Mouse (Mus musculus) A20 (cell line): Measurements from ENCODE around the gene Osbpl6.
"Not testable (repeated sequence)": the region's sequence is repeated elsewhere in the genome, so short reads cannot be mapped to it uniquely, and the experiment has no call there.

Source experiments
- DNase-seq: peaks from one replicate; pipeline ENCODE4 v3.0.0-alpha.2; 2011; ENCODE audit warnings: low read depth, low spot score

Gene Osbpl6

DNA sequence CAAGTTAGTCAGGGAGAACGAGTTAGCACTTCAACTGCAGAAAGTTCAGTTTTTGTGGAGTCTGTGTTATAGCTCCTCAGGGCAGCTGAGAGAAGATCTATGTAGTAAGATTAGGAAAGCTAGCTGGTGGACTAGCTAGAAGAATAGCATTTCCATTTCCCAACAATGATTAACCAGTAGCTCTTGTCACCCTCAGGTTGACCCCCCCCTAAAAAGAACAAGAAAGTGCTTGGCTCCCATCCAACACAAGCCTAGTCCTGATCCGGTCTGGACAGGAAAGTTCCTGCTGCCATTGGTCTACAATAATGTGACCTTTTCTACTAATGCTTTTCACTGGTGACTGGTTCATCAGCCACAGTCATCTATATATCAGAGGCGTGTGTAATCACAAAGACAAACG, 157.6 kb downstream of the Osbpl6 start:
- DNase-seq: no peak

DNA sequence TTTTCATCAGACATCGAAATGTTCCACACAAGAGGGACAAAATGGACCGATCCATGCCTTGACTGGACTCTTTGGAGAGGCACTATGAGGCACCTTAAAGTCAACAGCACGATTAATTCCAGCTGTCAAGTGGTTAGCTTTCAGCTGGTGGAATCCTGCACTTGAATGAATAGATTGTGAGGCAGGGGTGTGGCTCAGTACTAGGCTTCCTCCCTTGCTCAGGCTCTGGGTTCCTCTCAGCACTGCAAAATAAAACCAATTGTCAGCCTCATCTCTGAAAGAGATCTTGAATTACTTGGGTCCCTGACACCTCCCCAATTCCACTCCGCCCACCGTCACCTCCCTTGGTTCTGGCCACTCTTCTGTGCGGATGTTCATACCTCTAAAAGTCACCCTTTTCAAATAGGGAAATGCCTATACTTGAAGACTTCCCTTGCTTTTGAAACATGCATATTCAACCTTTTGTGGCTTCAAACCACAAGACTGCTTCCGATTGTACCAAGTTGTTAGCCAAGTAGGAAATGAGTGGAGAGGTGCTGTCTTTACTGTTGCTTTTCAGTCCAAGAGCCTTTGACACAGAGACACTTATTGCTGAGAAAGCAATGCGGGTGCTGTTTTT, 160.7 kb downstream of the Osbpl6 start:
- no peak for DNase-seq

DNA sequence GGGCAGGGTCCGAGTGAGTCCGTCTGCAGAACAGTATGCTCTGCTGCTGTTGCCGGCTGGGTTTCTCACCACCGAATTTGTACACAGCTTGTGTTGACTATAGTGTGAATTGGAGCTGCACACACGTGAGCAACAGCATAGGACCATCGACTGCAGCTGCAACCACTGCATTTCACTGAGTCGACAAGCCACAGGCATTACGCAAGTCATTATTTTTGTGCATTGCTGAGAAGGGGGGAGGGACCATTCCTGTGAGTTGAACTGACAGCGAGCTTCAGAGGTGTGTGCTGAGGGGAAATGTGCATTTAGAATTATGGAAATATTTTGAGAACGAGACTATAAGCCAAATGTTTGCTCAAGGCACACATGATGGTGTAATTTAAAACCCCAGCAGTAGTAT, 165.2 kb downstream of the Osbpl6 start:
- no peak for DNase-seq

DNA sequence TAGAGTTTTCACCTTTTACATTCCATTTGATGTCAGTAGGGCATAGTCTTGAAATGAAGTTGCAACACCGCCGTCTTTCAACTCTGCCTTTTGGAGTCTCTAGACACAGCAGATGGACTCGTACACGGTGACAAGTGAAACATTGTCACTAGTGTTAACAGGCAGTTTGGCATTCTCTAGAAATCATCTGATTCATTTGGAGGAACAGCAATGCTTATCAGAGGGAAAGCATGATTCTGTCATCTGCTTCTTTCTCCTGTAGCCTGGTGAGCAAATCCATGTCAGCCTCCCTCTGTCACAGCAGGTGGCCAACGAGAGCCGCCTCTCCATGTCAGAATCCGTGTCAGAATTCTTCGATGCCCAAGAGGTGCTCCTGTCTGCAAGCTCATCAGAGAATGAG, 172.6 kb downstream of the Osbpl6 start:
- no peak for DNase-seq

DNA sequence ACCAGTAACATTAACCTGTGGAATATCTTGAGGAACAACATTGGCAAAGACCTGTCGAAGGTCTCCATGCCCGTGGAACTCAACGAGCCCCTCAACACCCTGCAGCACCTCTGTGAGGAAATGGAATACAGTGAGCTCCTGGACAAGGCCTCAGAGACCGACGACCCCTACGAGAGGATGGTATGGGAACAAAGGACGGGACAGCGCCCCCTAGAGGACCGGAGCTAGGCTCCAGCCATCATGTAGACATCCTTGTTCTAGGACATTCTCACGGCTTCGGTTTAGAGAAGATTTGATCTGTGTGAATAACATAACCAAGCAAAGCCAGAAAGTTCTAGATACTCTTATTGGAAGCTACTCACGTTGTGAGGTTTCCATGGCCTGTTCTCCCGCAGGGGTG, 178.8 kb downstream of the Osbpl6 start:
- DNase-seq: no peak

DNA sequence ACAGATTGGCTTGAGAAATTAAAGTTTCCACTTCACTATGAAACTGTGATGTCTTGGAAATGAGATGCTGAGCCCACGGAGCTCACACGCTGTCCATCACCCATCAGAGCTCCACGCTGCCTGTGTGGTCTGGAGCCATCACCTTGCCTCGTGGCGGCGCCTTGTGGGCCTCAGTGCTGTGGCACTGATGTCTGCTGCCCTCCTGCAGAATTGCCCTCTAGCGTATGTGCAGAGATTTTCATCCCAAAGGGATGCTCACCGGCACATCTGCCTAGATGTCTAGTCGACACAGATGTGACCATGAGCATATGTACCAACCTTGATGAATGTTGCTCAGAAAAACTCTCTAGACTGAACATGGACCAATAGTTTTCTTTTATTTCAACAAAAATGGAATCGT, 180.6 kb downstream of the Osbpl6 start:
- DNase-seq: no peak

DNA sequence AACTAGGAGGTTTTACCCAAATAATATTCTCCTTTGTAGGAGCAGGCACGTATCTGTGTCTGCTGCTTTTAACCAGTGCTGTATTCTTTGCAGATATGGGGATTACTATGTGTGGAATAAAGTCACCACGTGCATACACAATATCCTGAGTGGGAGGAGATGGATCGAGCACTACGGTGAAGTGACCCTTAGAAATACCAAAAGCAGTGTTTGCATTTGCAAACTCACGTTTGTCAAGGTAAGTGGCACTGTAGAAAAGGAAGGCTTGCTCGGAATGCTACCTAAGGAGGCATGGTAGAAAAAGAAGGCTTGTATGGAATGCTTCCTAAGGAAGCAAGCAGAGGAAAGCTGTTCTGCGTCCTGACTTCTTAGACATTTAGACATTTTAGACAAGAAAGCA, 183.9 kb downstream of the Osbpl6 start:
- DNase-seq: no peak

DNA sequence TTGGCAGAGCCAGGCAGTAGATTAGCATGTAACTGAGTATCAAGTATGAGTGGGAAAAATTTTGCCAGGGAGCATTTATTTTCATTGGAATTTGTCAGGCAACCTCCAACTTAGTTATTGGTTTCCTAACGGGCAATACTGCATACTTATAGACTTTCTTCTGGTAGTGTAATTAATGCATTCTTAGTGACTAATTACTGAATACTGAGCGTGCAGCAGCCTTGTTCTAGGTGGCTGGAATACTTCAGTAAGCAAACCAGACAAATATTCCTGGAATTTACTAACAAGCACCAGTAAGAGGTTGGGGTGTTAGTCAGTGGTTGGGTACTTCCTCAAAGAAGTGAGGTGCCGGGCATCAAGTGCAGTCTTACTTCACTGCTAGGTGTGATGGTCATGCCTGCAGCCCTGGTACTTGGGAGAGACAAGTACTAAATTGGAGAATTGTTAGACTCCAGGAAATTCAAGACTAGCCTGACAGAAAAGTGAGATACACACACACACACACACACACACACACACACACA, 186.2 kb downstream of the Osbpl6 start:
- DNase-seq: no peak

DNA sequence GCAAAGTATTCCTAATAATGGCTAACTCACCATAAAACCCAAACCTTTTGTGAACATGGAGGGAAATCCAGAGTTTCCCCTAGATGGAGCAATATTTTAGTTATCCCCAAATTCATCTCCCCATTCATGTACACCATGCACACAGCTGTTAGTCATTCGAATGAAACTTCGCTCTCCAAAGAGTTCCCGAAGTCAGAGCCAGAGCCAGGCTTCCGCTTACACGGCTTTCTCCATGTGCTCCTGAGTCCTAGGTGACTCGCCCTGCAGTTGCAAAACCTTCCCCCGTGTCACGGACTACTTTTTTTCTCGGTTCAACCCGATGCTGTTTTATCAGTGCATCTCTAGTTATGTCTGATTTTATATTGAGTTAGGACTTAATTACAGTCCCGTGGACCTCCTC, 191.2 kb downstream of the Osbpl6 start:
- no peak for DNase-seq

DNA sequence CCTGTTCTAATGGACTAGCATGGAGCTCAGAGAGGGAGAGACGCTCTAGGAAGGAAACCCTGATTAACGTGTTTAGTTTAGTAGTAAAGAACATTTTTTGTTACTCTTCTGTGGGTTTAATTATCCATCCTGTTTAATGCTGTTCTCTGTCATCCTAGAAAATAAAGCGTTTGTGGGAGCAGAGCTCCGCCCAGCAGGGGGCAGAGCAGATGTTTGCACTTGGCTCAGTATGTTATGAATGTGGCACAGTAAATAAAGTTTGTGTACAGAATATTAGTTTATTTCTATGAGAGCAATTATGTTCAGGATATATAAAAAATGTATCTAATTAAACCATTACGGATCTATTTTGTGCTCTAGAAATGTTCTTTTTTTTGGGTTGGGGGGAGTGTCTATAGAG, 192.9 kb downstream of the Osbpl6 start:
- DNase-seq: peak; percentile 4

DNA sequence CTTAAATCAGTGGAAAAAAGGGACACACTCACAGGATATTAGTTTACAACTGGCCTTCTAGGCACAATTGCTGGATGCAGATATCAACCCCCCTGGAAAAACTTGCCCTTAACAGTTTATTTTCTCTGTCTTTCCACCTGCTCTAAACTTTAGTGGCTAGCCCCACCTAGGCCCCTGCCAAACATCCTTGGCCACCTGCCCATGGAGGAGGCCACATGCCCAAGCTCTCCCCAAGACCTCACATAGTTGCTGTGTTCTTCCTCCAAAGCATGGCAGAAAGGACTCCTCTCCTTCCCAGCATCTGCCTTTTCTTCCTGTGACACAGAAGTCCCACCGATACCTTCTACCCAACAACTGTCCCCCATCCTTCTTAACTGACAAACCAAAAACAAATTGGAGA, 195.9 kb downstream of the Osbpl6 start:
- no peak for DNase-seq

DNA sequence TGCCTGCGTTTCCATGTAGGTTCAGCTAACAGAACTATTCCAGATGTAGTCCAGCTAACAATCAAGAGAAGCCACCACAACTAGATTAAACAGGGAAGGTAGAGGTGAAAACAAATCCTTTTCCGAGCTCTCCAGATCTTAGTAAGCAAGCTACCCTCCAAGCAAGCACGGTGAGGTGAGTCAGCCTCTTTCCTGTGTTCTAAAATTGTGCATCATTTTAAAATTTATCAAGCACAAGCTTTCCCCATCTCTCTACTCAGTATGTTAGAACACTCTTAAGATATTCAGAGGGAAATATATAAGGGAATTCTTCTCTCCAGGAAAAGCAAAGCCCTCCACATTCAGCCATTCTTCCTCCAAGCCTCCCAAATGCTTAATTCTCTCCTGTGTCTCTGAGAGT, 200.4 kb downstream of the Osbpl6 start:
- no peak for DNase-seq

DNA sequence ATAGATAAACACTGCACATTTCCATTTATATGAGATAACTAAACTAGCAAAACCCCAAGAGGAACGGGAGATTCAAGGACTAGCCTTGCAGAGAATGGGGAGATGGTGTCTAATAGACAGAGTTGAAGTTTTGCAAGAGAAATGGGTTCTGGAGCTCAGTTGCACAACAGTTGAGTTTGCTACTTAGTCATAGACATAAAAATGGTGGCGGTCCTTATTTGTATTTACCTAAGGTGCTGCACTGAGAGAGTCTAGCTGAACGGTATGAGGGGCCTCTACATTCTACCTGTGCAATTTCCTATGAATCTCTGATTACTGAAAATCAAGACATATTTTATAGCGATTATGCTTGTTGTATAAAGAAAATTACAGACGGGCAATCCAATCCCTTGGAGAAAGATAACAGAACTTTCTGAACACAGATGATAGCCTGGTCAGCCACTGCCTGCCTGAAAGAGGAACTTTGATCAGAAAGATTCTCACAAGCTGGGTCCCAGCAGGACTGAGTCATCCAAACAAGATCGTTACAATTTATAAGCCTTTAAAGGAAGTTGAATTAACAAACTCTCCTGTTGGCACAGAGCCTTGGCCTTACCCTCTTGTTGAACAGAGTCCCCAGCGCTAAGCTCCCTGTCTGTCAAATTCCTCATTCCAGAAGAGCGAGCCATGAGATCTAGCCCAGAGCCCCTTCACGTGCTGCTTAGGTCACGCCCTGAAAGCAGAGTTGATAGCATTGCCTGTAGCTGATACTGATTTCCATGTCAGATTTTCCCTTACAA, 204.2 kb downstream of the Osbpl6 start:
- no peak for DNase-seq

DNA sequence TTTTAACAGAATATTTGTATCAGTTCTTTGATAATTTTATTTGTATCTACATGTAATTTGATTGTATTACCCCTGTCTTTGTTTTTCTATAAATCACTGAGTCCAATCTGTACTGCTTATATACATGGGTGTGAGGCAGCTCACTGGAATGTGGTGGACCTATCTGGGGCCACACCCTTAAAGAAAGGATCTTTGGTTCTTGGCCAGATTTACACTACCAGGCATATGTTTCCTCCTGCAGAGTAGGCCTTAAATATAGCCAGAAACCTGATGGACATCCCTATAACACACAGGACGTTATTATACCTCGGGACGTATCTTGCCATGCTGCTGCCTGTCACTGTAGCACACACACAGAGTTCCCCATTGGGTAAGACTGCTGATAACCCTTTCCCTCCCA, 205.7 kb downstream of the Osbpl6 start:
- DNase-seq: no peak

DNA sequence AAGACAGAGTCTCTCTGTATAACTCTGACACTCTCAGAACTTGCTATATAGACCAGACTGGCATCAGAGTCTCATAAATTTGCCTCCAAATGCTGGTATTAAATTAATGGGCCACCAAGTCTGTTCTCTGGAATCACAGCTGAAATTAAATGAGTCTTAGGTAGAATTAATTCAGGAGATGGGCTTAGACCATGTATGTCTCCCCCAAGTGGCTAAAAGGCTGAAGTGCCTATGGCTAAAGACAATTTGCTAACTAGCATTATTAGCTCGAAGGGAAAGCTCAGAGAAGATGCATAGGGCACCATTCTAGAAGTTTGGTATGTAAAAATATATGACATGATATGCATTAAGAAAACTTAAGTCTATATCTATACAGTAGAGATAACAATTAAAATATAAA, 211.8 kb downstream of the Osbpl6 start:
- peak; percentile 35 for DNase-seq

DNA sequence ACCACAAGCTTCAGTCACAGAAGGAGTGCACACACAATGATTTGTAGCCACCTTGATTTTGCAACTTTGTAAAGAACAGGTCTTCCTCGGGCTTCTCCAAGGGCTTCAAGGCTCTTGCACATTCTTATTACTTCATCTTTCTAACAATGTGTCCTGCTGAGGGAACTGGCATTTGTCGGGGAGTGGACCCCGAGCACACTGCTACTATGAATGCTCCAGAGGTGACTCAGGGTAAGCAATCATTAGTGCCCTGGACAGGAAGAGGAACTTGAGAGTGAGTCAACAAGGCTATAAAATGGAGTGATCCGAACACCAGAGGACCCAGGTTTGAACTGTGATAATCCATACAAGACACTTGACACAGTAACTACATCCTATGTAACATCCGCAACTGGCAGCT, 213.9 kb downstream of the Osbpl6 start:
- no peak for DNase-seq

DNA sequence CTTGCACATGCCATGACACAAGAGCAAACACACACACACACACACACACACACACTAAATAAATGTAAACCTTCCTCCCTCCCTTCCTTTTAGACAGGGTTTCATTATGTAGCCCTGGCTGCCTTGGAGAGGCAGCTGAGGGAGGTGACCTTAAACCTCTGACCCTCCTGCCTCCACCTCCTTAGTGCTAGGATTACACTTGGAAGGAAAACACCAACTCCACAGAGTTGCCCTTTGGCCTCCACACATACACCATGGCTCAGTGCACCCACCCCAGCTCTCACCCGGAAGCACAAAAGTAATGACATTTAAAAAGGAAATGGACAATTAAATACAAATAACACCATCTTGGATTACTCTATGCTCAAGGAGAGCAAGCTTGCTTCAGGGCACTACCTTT, 215.4 kb downstream of the Osbpl6 start:
- DNase-seq: no peak

DNA sequence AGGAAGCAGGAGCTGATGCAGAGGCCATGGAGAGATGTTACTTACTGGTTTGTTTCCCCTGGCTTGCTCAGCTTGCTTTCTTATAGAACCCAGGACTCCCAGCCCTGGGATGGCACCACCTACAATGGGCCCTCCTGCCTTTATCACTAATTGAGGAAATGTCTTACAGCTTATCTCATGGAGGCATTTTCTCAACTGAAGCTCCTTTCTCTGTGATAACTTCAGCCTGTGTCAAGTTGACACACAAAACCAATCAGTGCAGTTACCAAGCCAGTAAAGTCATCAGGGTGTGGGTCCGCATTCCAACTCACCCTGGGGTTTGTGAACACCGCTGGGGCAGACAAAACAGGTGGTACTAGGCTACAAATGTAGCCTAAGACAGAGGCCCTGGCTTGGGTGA, 216.0 kb downstream of the Osbpl6 start:
- not testable (repeated sequence) for DNase-seq

DNA sequence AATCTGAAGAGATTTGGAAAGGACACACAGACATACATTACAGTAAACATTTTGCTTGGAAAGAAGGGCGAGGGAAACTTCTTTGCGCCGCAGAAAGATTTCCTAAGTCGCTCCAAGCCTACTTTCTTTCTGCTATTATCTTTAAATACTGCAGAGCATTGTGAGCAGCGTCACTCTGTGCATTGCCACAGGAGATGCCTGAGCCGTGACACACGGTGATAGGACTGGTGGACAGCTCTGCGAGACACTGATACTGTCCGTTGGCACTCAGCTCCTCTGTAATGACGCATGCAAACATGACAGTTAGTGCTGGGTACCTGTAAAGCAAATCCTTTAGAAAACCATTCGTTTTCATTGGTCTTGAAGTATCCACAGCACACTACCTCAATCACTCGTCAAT, 224.0 kb downstream of the Osbpl6 start:
- no peak for DNase-seq

DNA sequence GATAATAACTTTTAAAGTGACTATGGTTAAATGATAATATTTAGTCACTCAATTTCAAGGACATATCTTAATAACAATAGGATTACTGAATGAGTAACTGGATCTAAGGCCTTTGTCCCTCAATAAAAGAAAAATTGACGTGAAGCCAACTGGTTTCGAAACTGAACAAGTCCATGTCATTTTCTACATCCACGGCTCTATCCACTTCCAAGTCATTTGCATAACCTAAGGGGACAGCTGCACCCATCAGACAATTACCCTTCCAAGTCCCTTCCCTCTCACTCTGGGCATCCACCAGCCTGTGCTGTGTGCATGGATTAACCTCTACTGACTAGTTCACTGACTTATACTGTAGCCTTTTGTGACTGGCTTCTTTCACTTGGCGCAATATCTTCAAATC, 225.3 kb downstream of the Osbpl6 start:
- no peak for DNase-seq

DNA sequence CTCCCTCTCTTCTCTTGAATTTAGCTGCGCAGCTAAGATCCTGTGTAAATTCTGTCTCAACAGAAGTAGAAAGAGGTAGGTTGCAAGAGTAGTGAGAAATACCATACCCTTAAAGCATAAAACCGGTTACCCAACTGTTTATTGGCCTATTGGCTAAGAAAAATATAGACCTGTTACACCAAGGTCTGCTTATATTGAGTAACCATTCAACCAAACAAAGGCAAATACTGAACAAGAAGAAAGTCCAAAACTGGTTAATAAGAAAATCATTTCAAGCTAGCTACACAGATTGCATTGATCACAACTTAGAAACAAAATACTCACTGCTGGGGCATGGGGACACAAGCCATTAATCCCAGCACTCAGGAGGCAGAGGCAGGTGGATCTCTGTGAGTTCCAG, 233.3 kb downstream of the Osbpl6 start:
- DNase-seq: no peak

DNA sequence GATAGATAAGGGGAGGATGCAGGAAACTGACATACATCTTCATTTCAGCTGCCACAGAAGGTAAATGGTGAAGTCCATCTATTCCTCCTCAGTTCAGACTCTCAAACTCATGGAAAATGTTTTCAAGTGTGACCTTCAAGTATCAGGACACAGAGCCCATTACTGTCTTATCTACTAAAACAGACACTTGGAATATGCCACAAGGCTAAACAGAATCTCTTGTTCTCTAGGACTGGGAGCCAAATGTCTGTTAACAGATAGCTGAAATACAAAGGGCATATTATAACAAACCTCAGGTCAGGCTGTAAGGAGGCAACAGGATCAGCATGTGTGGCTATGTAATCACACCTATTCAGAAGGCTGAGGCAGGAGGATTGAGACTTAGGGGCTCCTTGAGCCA, 237.5 kb downstream of the Osbpl6 start:
- DNase-seq: no peak

DNA sequence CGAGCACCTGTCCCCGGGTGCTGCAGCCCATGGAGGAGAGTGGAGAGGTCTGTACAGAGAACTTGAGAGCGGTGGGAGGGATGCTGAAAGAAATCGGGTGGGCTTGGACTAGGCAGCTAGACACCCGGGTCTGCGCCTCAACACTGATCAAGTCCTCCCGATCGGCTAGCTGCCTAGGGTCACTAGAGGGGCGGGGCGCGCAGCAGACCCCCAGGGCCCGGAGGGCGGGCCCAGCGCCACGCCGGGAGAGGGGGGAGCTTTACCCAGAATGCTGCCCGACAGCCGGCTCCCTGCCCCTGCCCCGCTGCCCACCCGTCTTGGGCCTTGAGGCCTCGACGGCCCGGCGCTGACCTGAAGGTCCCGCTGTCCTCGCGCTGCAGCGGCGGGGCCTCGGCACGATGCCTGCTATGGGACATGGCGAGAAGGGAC, 241.1 kb downstream of the Osbpl6 start:
- peak; percentile 50 for DNase-seq
